Mouse (Mus musculus): Measurements from ENCODE around the gene Itgb1. TPM values are rescaled to one million over a fixed set of nuclear protein-coding genes. Genes with fewer than 3 reads are reported as not detected.

The Itgb1 gene
- total RNA-seq, 2 experiments from 2014 or later = 332 to 338 TPM

DNA sequence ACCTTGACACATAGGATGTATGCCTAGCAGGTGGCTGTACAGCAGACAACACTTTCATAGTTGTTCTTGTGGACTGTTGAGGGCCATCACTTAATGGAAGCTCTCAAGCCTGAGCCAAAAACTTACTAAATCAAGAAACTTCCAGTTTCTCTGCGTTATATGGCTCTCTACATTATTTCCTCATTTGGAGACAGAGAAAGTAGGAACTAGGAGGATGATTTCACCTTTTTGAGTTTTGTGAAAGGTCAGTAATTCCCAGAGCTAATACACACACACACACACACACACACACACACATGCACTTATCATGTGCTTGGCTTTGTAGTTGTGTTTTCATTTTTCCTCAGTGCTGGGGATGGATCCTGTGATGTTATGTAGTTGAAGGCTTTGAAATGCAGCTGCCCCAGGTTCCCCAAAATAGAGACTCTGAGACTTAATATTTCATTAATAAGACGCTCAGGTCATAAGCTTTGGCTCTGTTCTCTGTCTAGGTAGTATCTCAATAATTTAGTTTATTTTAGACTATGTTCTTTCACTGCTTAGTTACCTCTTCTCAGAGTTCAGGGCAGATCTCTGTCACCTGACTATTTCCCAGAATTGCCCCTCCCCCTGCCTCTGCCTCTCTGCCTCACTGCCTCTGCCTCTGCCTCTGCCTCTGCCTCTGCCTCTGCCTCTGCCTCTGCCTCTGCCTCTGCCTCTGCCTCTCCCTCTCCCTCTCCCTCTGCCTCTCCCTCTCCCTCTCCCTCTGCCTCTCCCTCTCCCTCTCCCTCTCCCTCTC, 4.7 kb upstream of the Itgb1 start:
- no peak for DNase-seq (ENCODE audit: low spot score in 2 of 2)

DNA sequence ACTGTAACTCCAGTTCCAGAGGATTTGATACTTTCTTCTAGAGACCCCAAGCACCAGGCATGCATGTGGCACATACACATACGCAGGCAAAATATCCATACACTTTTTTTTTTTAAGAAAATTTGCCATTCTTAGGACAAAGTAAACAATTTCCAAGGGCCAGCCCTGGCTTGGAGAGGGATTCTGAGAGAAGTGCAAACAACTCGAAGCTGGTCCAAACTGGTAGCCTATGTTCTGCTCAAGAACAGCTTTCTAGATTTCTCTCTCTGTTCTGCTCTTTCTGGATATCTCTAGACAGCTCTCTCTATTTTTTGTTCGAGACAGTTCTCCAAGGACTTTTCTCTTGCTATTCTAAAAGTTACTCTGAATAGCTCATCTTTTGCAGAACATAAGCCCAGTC, 3.5 kb upstream of the Itgb1 start:
- DNase-seq (ENCODE audit: low spot score in 2 of 2) = no peak

- DNase-seq (ENCODE audit: low spot score in 2 of 2) = no peak
Observed at GRCm38 (mm10) chr8:128684609-128685506, 596 bp upstream of the Itgb1 start.

DNA sequence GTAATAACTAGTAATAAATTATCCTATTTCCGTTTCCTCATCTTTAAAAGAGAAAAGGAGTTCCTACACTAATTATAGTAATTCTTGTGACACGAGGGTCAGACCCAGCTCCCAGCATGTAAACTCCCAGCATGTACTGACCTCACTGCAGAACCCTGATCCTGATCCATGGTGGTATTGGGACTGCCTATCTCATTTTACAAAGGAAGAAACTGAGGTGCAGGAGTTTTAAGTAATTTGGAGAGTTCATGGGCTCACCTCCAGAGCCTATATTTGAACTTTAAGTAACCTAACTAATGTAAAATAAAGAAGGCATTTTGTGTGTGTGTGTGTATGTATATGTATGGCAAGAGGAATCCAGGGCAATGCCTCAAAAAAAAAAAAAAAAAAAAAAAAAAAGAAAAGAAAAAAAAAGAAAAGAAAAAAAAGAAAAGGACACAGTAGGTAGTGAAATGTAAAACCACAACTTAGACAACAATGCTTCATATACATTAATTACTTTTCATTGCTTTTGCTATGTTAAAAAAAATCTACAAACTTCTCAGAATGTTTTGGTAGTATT, 1.1 kb downstream of the Itgb1 start:
- no peak for DNase-seq (ENCODE audit: low spot score in 2 of 2)

- no peak for DNase-seq (ENCODE audit: low spot score in 2 of 2)
Observed at GRCm38 (mm10) chr8:128688679-128689078, 3.2 kb downstream of the Itgb1 start.

GRCm38 (mm10) chr8:128690056-128690455, 4.6 kb downstream of the Itgb1 start:
- DNase-seq (ENCODE audit: low spot score in 2 of 2) = no peak

DNA sequence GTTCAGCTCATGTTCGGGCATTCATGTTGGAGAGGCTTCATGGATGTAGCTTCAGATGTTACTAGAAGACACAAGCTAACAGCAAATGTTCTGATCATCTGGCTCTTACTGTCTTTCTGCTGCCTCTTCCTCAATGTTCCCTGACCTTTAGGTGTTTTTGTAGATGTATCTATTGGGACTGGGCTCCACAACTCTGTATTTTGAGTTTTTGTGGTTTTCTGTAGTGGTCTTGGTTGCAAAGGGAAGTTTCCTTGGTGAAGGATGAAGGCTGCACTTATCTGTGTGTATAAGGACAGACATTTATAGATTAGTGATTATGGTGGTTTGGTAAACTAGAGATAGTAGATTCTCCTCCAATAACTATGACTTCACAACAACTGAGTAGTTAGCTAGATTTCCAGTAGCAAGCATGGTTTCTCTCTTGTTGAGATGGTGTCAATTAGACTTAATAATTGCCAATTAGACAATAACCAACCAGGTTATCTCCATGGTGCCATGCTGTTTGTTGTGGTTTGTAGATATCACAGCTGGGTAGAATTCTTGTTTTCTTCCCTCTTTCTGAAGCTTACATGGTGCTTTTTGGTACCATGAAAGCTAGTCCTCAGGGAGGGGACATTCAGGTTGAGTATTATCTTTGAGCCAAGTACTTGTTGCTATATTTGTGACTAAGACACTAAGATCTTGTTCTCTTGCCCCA, 11.4 kb downstream of the Itgb1 start:
- no peak for DNase-seq (ENCODE audit: low spot score in 2 of 2)

DNA sequence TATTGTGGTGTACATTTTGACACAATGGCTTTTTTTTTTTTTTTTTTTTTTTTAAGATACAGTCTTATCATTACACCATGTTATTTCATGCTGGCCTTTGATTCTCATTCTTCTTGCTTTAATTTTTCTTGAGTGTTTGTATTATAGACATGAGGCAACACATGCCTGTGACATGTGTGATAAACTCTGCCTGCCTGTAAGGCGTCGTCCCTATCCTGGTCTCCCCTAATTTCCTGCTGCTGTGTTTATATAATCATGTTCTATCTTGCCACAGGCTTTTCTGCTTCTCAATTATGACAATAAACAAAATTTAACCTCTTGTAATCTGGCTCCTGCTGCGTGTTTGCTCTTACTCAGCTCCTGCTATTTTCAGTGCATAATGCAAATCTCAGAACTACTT, 12.5 kb downstream of the Itgb1 start:
- DNase-seq (ENCODE audit: low spot score in 2 of 2) = no peak

DNA sequence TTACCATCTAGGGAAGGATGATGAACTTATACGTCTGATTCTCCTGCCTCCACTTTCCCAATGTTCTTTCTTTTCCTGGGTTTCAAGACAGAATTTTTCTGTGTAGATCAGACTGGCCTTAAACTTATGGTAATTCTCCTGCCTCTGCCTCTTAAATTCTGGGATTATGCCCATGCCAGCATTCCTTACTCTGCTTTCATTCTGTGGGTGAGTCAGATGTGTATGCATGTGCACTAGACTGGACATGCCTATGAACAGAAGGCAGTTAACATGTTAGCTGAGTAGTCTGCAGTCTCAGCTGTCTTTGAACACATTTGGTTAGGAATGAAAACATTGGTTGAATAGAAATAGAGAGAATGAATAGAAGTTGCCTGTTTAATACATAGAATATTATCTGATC, 18.9 kb downstream of the Itgb1 start:
- DNase-seq (ENCODE audit: low spot score in 2 of 2) = no peak

GRCm38 (mm10) chr8:128704836-128705235, 19.4 kb downstream of the Itgb1 start:
- no peak for DNase-seq (ENCODE audit: low spot score in 2 of 2)

DNA sequence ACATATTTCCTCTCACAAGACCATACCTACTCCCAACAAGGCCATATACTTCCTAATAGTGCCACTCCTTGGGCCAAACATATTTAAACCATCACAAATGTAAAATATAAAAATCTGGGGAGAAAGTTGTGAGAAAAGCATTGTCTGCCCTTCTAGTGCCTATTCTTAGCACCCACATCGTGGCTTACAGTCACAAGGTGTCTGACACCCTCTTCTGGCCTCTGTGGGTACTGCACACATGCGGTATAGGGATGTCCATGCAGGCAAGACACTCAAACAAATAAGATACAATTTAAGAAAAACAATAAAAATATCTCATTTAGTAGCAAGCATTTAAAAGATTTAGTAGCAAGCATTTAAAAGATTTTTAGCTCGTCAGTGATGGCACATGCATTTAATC, 23.8 kb downstream of the Itgb1 start:
- DNase-seq (ENCODE audit: low spot score in 2 of 2) = peak; percentile 48 to 68

GRCm38 (mm10) chr8:128716184-128716583, 30.7 kb downstream of the Itgb1 start:
- no peak for DNase-seq (ENCODE audit: low spot score in 2 of 2)

DNA sequence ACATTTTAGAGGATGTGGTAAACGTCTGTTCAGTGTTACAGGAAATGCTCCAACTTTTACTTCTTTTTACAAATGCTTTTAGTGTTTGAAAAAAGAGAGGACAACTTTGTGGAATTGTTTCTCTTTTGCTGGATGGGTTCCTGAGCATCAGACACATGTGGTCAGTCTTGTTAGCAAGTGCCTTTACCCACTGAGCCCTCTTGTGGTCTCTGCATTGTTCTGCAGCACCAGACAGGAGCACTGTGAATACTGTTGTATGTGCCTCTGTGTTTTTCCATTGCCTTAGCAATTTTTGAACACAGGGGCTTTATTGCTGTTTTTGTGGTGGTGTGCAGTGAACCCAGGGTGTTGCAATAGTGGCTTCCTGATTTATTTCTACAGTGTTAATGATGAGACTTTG, 39.4 kb downstream of the Itgb1 start:
- no peak for DNase-seq (ENCODE audit: low spot score in 2 of 2)

DNA sequence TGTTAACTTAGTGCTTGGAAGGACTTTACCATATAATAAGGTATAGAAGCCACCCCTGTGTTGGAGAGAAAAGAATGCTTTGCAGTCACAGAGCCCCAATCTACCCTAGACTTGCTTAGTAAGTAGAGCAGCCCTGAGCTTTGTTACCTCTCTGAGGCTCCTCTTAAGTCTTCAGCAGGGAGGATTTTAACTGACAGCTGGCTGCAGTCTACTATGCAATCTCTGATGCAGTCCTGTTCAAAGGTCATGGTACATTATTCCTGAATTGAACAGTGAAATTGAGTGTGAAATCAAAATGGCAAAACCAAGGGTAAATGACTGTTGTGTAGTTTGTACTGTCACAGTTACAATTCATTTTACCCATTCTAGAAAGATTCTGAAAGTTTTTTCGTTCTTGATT, 41.8 kb downstream of the Itgb1 start:
- DNase-seq (ENCODE audit: low spot score in 2 of 2) = no peak

GRCm38 (mm10) chr8:128732254-128732653, 46.8 kb downstream of the Itgb1 start:
- no peak for DNase-seq (ENCODE audit: low spot score in 2 of 2)

DNA sequence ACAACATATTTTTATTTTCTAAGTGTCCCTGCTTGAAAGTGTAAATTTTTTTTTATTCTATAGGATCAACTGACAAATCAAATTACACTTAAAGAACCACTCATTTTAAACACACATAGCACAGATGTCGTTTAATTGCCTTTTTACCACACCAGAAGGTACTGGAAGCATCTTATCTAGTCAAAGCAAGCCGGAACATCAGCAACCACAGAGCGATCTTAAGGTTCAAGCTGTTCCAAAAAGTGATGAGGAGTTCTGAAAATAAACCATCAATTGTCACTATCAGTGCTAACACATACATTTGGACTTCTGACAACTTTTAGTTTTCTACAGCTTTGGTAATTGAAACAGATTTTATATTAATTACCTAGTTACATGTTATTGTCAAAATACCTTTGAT, 48.7 kb downstream of the Itgb1 start:
- DNase-seq (ENCODE audit: low spot score in 2 of 2) = no peak

- no peak for DNase-seq (ENCODE audit: low spot score in 2 of 2)
Observed at GRCm38 (mm10) chr8:128735692-128736091, 50.2 kb downstream of the Itgb1 start.

Data from adrenal gland, postnatal 4 days (tissue).